Mouse (Mus musculus) CH12.LX (cell line): ENCODE measurements around the gene Rbm44. TPM values are rescaled to one million over a fixed set of nuclear protein-coding genes. Genes with fewer than 3 reads are reported as not detected.

Source experiments
- DNase-seq: peaks from one replicate; pipeline ENCODE4 v3.0.0-alpha.2; 2013; ENCODE audit errors: extremely low read depth
- H3K27ac ChIP-seq: 2 replicates; pipeline ENCODE4 v1.5.1; 2012; ENCODE audit warnings: low read depth, mild to moderate bottlenecking, control low read depth, moderate library complexity; ENCODE audit not compliant: insufficient read depth
- H3K27me3 ChIP-seq: replicated peaks from 2 replicates; pipeline ENCODE3; 2012; ENCODE audit warnings: inconsistent platforms
- H3K36me3 ChIP-seq, 2 experiments: replicated peaks in 1 of 2; 2 replicates each; pipeline versions ENCODE3 to v1.6.1; 2012; ENCODE audit warnings: inconsistent platforms in 1 of 2, low read length in 1 of 2, mild to moderate bottlenecking in 1 of 2, mixed read lengths in 1 of 2, moderate library complexity in 1 of 2; ENCODE audit not compliant: control insufficient read depth in 1 of 2, insufficient read depth in 1 of 2
- H3K4me1 ChIP-seq, 2 experiments: 2 replicates each; pipeline ENCODE4 v1.6.1; 2012; ENCODE audit warnings: inconsistent platforms in 1 of 2, moderate library complexity in 1 of 2; ENCODE audit not compliant: insufficient read depth in 2 of 2, control insufficient read depth in 1 of 2
- H3K4me2 ChIP-seq: 2 replicates; pipeline ENCODE4 v1.6.1; 2012; ENCODE audit warnings: low read depth, mild to moderate bottlenecking, control low read depth; ENCODE audit not compliant: poor library complexity, insufficient read depth, severe bottlenecking
- H3K4me3 ChIP-seq, 3 experiments: fragments of 150-350 bp in 1 of 3; sonication (generic) in 1 of 3; replicated peaks in 1 of 3; 2 replicates each; pipeline versions ENCODE3 to v1.5.1; 2011 to 2012; ENCODE audit warnings: low read depth in 2 of 3, low read length in 2 of 3, mild to moderate bottlenecking in 2 of 3, moderate library complexity in 2 of 3, control low read depth in 1 of 3, improper control_type of control experiment in 1 of 3, inconsistent platforms in 1 of 3, mixed read lengths in 1 of 3; ENCODE audit not compliant: poor library complexity in 1 of 3
- H3K79me2 ChIP-seq: replicated peaks from 2 replicates; pipeline ENCODE4 v1.6.1; 2012; ENCODE audit warnings: mild to moderate bottlenecking, moderate library complexity; ENCODE audit not compliant: control insufficient read depth, poor library complexity, insufficient read depth, severe bottlenecking; ENCODE audit errors: extremely low read depth
- H3K9ac ChIP-seq: 2 replicates; pipeline ENCODE4 v1.6.1; 2012; ENCODE audit warnings: low read depth, mild to moderate bottlenecking, control low read depth, moderate library complexity; ENCODE audit not compliant: insufficient read depth
- H3K9me3 ChIP-seq: replicated peaks from 2 replicates; pipeline ENCODE3; 2012; ENCODE audit warnings: low read length, inconsistent platforms, mixed read lengths
- CHD1 ChIP-seq: IDR thresholded peaks from 2 replicates; pipeline ENCODE4 v1.6.1; 2012; ENCODE audit warnings: low read depth, low read length, improper control_type of control experiment, inconsistent platforms
- CTCF ChIP-seq, 2 experiments: IDR thresholded peaks in 1 of 2; conservative IDR thresholded peaks in 1 of 2; 2 replicates each; pipeline ENCODE4 v1.5.1; 2011 to 2012; ENCODE audit warnings: low read depth in 2 of 2, low read length in 2 of 2, improper control_type of control experiment in 1 of 2, inconsistent platforms in 1 of 2, mild to moderate bottlenecking in 1 of 2, moderate library complexity in 1 of 2
- E2F4 ChIP-seq: IDR thresholded peaks from 2 replicates; pipeline ENCODE4 v1.6.1; 2011; ENCODE audit warnings: low read depth, low read length, improper control_type of control experiment; ENCODE audit not compliant: insufficient replicate concordance
- ETS1 ChIP-seq: conservative IDR thresholded peaks from 2 replicates; pipeline ENCODE4 v1.6.1; 2012; ENCODE audit warnings: low read depth, mild to moderate bottlenecking, inconsistent platforms, low read length, improper control_type of control experiment, moderate library complexity
- GABPA ChIP-seq: IDR thresholded peaks from 2 replicates; pipeline ENCODE4 v1.6.1; 2012; ENCODE audit warnings: low read depth, low read length, improper control_type of control experiment, inconsistent platforms; ENCODE audit not compliant: insufficient replicate concordance
- HCFC1 ChIP-seq: IDR thresholded peaks from 2 replicates; pipeline ENCODE4 v1.6.1; 2012; ENCODE audit warnings: low read depth, mild to moderate bottlenecking, inconsistent platforms, low read length, improper control_type of control experiment
- IRF4 ChIP-seq: IDR thresholded peaks from 2 replicates; pipeline ENCODE4 v1.6.1; 2014; ENCODE audit warnings: low read depth, mild to moderate bottlenecking, inconsistent platforms, low read length, improper control_type of control experiment
- JUN ChIP-seq: IDR thresholded peaks from 2 replicates; pipeline ENCODE4 v1.6.1; 2011; ENCODE audit warnings: low read depth, mild to moderate bottlenecking, low read length, improper control_type of control experiment, moderate library complexity; ENCODE audit not compliant: insufficient read depth
- KAT2A ChIP-seq: IDR thresholded peaks from 2 replicates; pipeline ENCODE4 v1.6.1; 2012; ENCODE audit warnings: low read length, improper control_type of control experiment, inconsistent platforms; ENCODE audit not compliant: insufficient replicate concordance
- MAFK ChIP-seq: IDR thresholded peaks from 2 replicates; pipeline ENCODE4 v1.6.1; 2011; ENCODE audit warnings: low read length, improper control_type of control experiment; ENCODE audit not compliant: insufficient replicate concordance
- MAX ChIP-seq: IDR thresholded peaks from 2 replicates; pipeline ENCODE4 v1.6.1; 2011; ENCODE audit warnings: low read length, improper control_type of control experiment
- PAX5 ChIP-seq: IDR thresholded peaks from 2 replicates; pipeline ENCODE4 v1.6.1; 2012; ENCODE audit warnings: low read length, inconsistent platforms, mixed read lengths
- POLR2A ChIP-seq: IDR thresholded peaks from 2 replicates; pipeline ENCODE4 v1.6.1; 2011; ENCODE audit warnings: low read depth, mild to moderate bottlenecking, improper control_type of control experiment, low read length
- POLR2AphosphoS2 ChIP-seq: IDR thresholded peaks from 2 replicates; pipeline ENCODE4 v1.6.1; 2011; ENCODE audit warnings: low read depth, low read length, improper control_type of control experiment
- RAD21 ChIP-seq: IDR thresholded peaks from 2 replicates; pipeline ENCODE4 v1.6.1; 2011; ENCODE audit warnings: low read depth, mild to moderate bottlenecking, low read length, improper control_type of control experiment, moderate library complexity
- RCOR1 ChIP-seq: conservative IDR thresholded peaks from 2 replicates; pipeline ENCODE4 v1.6.1; 2012; ENCODE audit warnings: low read depth, mild to moderate bottlenecking, inconsistent platforms, low read length, improper control_type of control experiment
- SIN3A ChIP-seq: IDR thresholded peaks from 2 replicates; pipeline ENCODE4 v1.6.1; 2012; ENCODE audit warnings: low read length, improper control_type of control experiment, inconsistent platforms
- TCF12 ChIP-seq: IDR thresholded peaks from 2 replicates; pipeline ENCODE4 v1.6.1; 2014; ENCODE audit warnings: low read depth, mild to moderate bottlenecking, inconsistent platforms, low read length, improper control_type of control experiment
- UBTF ChIP-seq: IDR thresholded peaks from 2 replicates; pipeline ENCODE4 v1.6.1; 2012; ENCODE audit warnings: low read depth, mild to moderate bottlenecking, inconsistent platforms, low read length, improper control_type of control experiment, moderate library complexity
- USF1 ChIP-seq: IDR thresholded peaks from 2 replicates; pipeline ENCODE4 v1.6.1; 2014; ENCODE audit warnings: low read depth, mild to moderate bottlenecking, inconsistent platforms, low read length, improper control_type of control experiment
- ZC3H11A ChIP-seq: IDR thresholded peaks from 2 replicates; pipeline ENCODE4 v1.6.1; 2012; ENCODE audit warnings: low read depth, mild to moderate bottlenecking, inconsistent platforms, low read length, improper control_type of control experiment
- ZMIZ1 ChIP-seq: IDR thresholded peaks from 2 replicates; pipeline ENCODE4 v1.6.1; 2012; ENCODE audit warnings: low read depth, mild to moderate bottlenecking, inconsistent platforms, low read length, improper control_type of control experiment
- dilution Hi-C: fragments of 300-500 bp; cut with MboI; formaldehyde crosslinking; loops from 2 replicates; pipeline ENCODE4 v1.14.3; 2020; ENCODE audit warnings: low sequenced_read_pairs; ENCODE audit not compliant: extremely low pct_unique_long_range_greater_than_20kb, extremely low pct_ligation_motif_present
- in situ Hi-C: fragments of 300-500 bp; cut with MboI; formaldehyde crosslinking; loops from 3 replicates; pipeline ENCODE4 v1.14.3; 2019; ENCODE audit warnings: low sequenced_read_pairs, low pct_ligation_motif_present, low pct_unique_long_range_greater_than_20kb, mixed read lengths
- polyA plus RNA-seq: library from polyadenylated mRNA; unstranded; fragments of >175 nt; gene quantifications from 2 replicates; pipeline ENCODE4 v1.2.1, GENCODE M21; 2012; ENCODE audit warnings: low read depth; ENCODE audit not compliant: insufficient read length
- total RNA-seq, 2 experiments: library from RNA; depleted of rRNA; stranded (reverse); fragments of 300-350 nt in 1 of 2; fragments of >200 nt in 1 of 2; gene quantifications; 2 replicates each; pipeline ENCODE4 v1.2.3; 2012 to 2014

The Rbm44 gene
- total and polyA plus RNA-seq, 3 experiments = 0.23 to 0.44 TPM; not detected in 1

- Histone ChIP-seq H3K27me3 (peaks cover 2% of the 10 kb centered on the region), H3K4me2 (no peak overlapping the region), H3K36me3 (no peaks in the 10 kb centered on the region), H3K4me3 (no peak overlapping the region), H3K79me2 (no peaks in the 10 kb centered on the region), H3K9ac (no peak overlapping the region), H3K27ac (no peak overlapping the region), H3K9me3 (peaks cover 12% of the 10 kb centered on the region), H3K4me1 (peaks cover 0 to 16% of the 10 kb centered on the region in 2 experiments; a peak in 2 of 4 replicates)
- no peak for TF ChIP-seq RAD21
- no peak for TF ChIP-seq TCF12
- TF ChIP-seq JUN = no peak
- no peak for TF ChIP-seq POLR2A
- TF ChIP-seq POLR2AphosphoS2 = no peak
- no peak for TF ChIP-seq CTCF (conservative IDR thresholded peaks at IDR 0.05 in 1 of 2, IDR thresholded peaks at IDR 0.05 in 1 of 2; ENCODE audit: low read depth in 2 of 2, low read length in 2 of 2)
- no peak for TF ChIP-seq UBTF
- no peak for TF ChIP-seq GABPA
- no peak for TF ChIP-seq USF1
- no peak for TF ChIP-seq IRF4
- dilution Hi-C loops = no loop called here
- in situ Hi-C loops = no loop called here
- no peak for DNase-seq
Measured at GRCm38 (mm10) chr1:91209343-91209742, 64.5 kb downstream of the Rbm44 start.

- peaks cover 0 to 16% of the 10 kb centered on the region in 2 experiments; a peak in 2 of 4 replicates for H3K4me1 ChIP-seq
- in situ Hi-C loops = no loop called here
- no peak for DNase-seq
- H3K27ac ChIP-seq = no peak overlapping the region
- dilution Hi-C loops = no loop called here
- peaks cover 2% of the 10 kb centered on the region for H3K27me3 ChIP-seq
- H3K4me2 ChIP-seq = no peak overlapping the region
- no peak for TF ChIP-seq CTCF (conservative IDR thresholded peaks at IDR 0.05 in 1 of 2, IDR thresholded peaks at IDR 0.05 in 1 of 2; ENCODE audit: low read depth in 2 of 2, low read length in 2 of 2)
- no peak for TF ChIP-seq MAX
- TF ChIP-seq ETS1 = no peak
- no peak for TF ChIP-seq CHD1
- no peak for TF ChIP-seq ZMIZ1
- TF ChIP-seq SIN3A = no peak
- no peak for TF ChIP-seq RCOR1
- no peak for TF ChIP-seq E2F4
- no peak for TF ChIP-seq KAT2A
- no peak for TF ChIP-seq ZC3H11A
- no peak for TF ChIP-seq RAD21
- TF ChIP-seq USF1 = no peak
- TF ChIP-seq PAX5 = no peak
- no peak for TF ChIP-seq POLR2A
- no peak for TF ChIP-seq HCFC1
- TF ChIP-seq IRF4 = no peak
- TF ChIP-seq MAFK = no peak
- TF ChIP-seq, all 38 proteins: peak for 0
- Histone ChIP-seq H3K9me3 (peaks cover 12% of the 10 kb centered on the region), H3K79me2 (no peaks in the 10 kb centered on the region), H3K9ac (no peak overlapping the region), H3K36me3 (no peaks in the 10 kb centered on the region), H3K4me3 (no peak overlapping the region)
Measured at GRCm38 (mm10) chr1:91209785-91210184, 64.9 kb downstream of the Rbm44 start.
